Mouse (Mus musculus) cerebellum, postnatal 10 days (tissue): ENCODE results near the gene H2-Eb2.
"Not testable (repeated sequence)": the region's sequence is repeated elsewhere in the genome, so short reads cannot be mapped to it uniquely, and the experiment has no call there.

Source experiments
- DNase-seq, 2 experiments: peaks; one replicate each; pipeline ENCODE4 v3.0.0; 2021; ENCODE audit warnings: mixed read lengths in 2 of 2

The H2-Eb2 gene

DNA sequence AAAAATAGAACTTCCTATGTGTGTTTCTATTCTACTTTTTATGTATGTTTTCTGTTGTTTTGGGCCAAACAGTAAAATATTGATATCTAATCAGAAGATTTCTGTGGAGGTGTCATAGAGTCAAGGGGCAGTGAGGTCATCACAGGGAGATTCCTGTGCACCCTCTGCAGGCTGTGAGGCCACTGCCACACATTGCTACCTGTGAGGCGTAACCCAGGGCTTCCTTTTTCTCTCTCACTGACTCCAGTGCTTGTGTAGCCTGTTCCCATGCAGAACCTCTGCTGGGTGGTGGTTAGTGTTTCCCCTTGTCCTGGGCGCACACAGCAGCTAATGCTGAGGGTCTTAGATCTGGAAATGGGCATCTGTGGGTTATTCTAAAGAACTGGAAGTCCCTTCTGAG, 19.1 kb upstream of the H2-Eb2 start:
- no peak for DNase-seq

DNA sequence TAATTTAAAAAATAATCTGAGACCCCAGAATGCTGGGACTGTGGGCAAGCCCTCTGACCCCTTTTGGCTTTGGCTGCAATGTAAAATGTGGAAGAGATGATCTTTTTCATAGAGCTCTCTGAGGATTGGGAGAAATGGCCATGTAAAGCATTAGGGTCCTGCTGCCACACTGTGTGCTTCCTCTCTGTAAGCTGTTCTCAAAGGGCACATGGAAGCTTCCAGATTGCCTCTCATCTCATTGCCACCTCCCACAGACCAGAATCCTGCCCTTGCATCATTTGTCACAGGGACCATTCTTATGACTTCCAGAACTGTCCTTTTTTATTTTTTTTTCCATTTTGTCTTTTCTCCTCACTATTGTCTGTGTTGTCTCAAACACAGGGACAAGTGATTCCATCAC, 18.2 kb upstream of the H2-Eb2 start:
- DNase-seq = no peak

DNA sequence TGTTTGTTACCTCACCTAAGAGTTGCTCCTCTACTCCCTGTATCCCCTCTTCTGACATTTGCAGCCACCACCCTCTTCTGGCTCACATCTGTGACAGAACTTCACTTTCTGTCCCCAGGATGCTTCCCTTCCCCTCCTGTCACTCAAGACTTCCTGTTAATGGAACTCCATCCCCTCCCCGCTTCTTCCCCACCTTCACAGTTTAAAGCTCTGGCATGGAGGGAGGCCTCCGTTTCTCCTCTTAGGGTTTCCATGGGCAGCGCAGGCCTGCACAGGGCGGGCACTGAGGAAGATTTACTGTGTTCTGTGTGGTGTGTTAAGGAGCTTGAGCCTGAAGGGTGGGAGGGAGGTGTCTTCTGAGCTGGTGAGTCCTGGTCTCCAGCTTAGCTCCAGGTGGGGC, 17.3 kb upstream of the H2-Eb2 start:
- DNase-seq = no peak

DNA sequence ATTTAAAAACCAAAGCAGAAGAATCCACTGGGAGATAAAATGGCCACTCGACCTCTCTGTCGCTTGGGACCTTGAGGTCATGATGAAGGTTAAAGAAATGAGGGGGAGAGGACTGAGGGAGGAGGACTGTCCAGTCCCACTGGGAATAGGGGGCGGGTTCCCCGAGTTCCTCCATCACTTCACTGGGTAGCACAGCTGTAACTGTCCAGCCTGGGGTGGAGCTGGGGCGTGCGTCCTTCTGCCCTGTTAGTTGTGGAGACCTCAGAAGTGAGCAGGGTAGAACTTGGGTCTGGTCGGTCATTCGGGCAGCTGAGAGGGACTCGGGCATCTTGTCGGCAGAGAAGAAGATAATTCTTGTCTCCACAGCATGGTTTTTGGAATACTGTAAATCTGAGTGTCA, 16.2 kb upstream of the H2-Eb2 start:
- DNase-seq = no peak

DNA sequence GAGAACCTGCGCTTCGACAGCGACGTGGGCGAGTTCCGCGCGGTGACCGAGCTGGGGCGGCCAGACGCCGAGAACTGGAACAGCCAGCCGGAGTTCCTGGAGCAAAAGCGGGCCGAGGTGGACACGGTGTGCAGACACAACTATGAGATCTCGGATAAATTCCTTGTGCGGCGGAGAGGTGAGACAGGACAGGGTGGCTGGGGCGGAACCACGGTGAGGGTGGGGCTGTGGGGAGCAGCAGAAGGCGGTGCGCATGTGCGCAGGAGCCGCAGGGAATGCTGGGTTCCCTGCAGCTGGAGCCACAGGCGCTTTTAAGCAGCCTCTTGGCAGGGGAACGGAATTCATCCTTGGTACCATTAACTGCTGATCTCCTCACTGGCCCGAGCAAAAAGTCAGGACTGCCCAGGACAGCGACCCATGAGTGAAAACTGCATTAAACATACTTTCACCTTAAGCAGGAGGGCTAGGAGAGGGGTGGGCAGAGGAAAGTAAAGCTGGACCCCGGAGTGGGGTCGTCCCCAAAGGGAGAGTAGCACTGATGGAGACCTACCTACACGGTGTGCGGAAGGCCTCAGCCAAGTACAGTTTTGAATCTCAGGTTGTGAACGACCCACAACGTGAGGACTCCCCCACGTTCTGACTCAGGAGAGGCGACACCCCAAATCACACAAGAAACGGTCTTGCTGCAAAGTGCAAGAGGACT, 15.6 kb upstream of the H2-Eb2 start:
- DNase-seq = peak; percentile 74 to 82

DNA sequence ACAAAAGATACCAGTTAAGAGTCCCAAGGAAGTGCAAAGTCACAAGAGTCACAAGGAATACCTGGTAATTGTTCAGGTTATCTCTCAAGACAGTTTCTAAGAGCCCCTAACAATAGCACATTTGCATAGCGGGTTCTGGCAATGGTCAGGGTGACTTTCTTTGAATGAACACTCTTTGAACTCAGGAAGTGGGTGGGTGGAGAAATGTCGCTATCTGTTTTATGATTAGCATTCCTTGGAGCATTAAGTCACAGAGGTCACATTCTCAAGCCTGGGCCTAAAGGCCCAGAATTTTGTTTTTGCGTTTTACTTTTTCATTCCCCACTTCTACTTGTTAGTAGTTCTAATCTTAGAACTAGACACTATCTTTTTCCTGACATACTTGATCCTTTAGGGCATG, 14.9 kb upstream of the H2-Eb2 start:
- DNase-seq = not testable (repeated sequence)

DNA sequence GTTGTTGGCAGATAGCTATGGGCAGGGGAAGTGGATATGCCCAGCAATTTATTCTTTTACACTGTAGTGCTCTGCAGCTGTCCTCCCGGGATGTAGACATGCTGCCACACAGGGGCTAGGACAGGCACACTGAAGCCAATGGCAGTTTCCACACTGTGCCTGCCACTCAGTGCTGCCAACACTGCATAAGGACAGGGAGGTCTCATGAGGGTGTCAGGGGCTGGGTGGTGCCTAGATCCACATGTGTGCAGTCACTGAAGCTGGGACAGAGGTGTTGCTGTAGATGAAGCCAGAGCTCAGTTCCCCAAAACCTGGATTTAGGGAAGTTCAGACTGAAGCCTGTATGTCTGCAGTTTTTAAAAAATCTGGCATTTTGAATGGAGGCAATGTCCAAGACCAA, 13.3 kb upstream of the H2-Eb2 start:
- DNase-seq = no peak

DNA sequence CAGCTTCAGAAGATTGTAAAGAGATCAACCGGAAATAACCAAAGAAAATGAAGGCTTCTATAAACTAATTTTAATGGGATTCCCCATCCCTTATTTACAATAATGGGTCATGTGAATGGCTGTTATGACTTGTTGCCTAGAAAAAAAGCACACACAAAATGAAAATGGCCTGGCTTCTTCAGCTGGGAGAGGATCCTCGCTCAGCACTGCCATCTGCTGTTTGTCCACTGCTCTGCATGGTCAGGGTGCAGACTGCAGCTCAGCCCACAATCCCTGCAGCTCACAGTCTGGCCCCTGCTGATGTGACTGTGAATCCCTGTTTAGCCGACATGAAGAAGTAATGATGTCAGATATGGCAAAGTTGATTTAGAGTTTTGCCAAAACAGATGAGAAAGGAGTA, 12.1 kb upstream of the H2-Eb2 start:
- peak; percentile 89 to 91 for DNase-seq

DNA sequence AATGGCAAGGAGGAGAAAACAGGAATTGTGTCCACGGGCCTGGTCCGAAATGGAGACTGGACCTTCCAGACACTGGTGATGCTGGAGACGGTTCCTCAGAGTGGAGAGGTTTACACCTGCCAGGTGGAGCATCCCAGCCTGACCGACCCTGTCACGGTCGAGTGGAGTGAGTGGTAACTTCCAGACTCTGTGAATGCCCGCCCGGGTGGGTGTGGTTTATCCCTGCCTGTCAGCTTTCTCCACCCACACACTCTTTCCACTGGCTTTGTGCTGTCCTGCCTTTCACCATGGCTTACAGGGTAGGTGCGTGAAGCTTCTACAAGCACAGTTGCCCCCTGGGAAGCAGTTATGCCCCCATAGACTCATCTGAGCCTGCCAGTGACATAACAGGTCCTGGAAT, 11.2 kb upstream of the H2-Eb2 start:
- DNase-seq = no peak

DNA sequence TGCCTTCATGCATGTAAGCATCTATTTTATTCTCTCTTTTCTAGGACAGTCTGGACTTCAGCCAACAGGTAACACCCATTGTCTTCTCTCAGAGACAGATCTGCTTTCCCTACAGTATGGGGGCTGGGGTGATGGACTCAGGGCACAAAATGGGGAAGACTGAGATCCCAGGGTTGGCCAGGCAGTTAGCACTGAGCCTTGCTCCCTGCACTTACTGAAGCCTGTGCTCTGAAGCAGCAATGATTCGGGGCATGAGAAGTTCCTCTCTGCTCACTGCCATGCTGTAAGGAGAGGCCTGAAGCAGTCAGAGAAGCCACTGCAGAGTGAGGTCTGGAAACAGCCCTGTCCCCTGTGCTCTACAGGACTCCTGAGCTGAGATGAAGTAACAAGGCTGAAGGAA, 10.0 kb upstream of the H2-Eb2 start:
- no peak for DNase-seq

DNA sequence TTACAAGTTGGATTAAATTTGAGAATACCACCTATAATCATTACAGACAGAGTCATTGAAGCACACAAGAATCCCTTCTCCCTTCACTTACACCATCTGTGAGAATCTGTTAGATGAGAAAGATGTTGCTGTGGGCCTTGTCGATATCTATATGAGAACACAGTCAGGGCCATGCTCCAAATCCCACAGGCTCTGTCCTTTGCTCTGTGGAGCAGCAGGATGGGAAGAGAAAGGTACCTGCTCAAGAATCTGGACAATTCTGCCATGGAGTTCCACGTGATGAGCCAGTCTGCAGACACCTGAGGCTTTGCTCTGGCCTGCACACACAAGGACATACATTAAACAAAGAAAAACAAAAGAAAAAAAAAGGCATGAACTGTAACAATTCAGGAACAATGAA, 8.8 kb upstream of the H2-Eb2 start:
- no peak for DNase-seq

DNA sequence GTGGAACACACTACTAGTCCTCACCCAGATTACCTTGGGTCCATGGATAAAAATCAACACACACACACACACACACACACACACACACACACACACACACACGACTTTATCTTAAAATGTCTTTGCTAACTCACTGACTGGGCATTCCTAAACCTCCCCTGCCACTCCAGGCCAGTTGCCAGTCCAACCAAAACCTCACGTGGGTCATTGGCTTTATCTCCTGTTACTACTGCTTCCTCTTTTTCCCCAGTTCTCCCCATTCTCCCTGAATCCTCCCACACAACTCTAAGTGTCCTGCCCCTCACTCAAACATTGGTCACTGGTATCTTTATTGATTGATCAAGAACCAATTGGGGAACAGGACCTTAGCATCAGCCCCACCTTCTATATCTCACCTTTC, 8.2 kb upstream of the H2-Eb2 start:
- DNase-seq = no peak

DNA sequence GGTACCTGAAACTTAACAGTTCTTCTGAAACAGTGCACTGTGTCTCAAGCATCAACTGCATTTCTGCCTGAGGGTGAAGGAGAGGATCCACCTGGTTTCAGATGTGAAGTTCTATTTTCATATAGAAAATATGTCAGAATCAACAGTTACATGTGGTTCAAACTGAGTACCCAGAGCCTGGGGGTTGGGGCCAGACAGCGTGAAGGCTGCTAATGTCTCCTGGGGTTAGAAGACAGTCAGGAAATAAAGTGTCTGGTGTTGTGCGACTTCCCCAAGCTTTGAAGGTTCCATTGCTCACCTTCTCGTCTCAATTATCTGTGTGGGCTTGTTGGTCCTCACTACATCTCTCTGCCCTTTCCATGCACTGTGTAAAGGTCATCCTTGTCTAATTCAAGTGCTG, 908 bp downstream of the H2-Eb2 start:
- no peak for DNase-seq

DNA sequence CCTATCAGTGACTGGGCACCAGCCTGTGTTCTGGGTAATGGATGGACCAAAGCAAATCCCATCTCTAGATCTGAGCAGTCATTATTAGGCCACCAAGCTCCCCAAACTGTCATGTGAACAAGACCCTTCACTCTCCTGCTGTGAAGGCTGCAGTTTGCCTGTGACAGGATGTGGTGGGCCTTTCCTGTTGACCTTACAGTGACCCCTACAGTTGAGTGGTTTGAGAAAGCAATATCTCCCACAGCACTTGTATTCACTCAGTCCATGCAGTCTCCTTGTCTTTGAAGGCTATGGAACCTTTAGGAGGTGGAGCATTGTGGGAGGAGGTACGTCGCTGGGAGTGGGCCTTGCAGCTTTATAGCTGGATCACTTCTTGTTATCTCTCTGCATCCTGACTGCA, 4.3 kb downstream of the H2-Eb2 start:
- DNase-seq = no peak

DNA sequence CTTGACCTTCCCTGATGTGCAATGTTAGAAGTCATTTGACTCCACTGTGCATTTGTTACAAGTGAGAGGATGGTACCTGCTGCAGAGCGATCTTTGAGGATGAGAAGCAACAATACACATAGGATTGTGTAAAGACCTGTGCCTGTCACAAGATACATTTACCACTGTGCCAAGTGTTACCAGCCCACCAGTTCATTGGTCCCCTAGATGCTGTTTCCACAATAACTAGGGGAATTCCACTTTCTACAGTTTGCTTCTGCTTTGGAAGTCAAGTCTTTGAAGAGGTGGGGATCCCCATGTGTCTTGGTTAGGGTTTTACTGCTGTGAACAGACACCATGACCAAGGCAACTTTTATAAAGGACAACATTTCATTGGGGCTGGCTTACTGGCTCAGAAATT, 5.7 kb downstream of the H2-Eb2 start:
- no peak for DNase-seq

DNA sequence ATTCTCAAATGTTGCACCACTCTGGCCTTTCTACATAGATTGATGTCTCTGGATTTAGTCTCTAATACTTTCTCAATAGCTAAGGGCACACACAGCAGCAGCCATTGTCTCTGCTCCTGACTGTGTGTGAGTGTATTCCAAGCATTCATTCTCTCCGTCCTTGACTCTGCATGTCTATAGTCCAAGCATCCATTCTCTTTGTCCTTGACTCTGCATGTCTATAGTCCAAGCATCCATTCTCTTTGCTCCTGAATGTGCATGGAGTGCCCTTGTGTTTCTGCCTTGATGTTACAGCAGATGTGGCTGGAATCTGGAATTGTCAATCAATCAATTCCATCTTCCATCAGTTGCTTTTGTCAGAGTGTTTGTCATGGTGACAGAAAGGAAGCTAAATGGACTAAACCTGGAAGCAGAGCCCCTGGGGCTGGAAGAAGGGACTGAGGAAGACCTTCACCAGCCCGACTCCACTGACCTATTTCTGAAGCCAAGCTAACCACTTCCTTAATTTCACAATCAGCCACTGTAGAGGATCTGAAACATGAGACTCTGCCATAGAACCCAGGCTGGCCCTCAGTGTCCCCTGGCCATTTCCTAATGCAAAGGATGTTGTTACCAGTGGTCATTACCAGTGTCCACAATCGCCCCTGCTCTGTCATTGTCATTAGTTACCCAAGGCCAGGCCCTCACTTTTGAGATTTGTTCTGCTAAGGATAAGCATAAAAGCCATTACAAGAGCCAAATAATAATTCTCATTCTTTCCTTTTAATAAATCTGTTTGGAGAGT, 15.3 kb downstream of the H2-Eb2 start:
- DNase-seq = no peak

DNA sequence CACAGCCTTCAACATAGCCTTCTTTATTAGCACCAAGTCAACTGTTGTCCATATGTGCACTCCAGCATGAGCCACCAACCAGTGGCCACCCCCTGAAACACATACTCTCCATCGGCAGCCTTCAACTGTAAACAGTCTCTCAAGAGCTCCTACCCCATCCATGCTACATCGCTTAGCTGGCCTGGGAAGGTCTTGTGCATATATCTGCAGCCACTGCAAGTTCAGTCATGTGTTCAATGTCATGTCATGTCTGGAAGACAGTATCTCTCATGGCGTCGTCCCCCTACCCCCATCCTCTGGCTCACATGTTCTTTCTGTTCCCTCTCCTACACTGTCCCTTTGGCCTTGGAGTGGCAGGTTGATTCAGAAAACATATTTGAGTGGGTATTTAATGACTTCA, 19.4 kb downstream of the H2-Eb2 start:
- no peak for DNase-seq

DNA sequence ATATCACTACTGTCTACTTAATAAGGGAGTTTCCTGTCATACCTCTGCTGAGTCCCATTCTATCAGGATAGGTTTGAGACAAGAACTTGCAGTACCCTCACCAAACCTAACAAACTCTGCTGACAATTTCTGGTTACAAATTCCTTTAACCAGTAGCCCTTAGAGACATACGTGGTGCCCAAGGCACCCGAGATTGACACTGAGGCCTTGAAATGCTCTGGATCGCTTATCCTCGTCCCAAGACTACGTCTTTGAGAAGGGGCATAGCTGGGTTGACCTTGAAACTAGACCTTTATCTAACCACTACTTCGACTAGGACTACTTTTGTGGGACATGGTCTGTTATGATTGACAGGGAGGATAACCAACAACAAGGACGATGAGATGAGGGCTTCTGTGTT, 20.0 kb downstream of the H2-Eb2 start:
- no peak for DNase-seq

DNA sequence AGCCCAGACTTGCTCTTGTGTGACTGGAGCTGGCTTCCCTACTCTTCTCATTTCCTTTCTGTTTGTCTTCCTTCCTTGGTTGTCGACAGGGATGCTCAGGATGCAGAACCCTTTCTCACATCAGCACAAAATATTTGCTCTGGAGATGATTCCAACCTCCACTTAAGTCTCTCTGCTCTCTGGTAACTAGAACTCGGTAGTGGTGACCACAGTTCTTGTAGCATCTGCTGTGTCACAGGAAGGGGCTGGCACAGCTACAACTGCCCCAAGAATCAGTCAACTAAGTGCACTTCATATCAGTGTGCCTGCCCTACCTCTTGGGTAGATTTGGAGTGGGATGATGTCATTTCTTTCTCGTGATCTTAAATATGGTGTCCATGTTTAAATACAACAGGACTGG, 20.6 kb downstream of the H2-Eb2 start:
- DNase-seq = no peak

DNA sequence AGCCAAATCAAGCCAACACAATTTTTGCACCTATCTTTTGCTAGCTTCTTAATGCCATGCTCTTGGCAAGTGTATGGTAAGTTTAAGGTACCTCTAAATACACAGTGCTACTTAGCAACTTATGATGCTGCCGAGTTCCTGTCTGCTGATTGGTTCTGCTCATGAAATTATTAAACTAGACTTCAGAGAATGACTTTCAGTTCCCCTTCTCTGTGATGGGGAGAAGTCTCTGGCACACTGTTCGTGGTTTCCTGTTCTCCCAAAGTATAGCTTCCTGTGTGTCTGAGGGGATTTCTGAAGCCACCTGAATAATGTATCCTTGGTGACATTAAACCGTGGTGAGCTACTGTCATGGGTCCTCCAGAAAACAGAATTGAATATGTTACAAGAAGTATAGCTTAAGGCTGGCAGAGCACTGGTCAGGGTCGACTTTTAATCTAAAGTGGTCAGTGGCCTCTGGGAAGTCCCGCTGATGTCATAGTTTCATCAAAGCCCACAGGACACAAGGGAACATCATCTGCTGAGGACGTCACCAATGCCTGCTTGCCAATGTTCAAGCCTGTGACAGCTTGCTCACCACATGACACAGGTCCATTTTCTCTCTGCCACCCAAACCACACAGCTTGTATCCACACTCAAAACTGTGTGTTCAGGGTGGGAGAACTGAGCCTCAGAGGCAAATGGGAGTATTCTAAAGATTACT, 22.3 kb downstream of the H2-Eb2 start:
- peak; percentile 70 to 73 for DNase-seq

DNA sequence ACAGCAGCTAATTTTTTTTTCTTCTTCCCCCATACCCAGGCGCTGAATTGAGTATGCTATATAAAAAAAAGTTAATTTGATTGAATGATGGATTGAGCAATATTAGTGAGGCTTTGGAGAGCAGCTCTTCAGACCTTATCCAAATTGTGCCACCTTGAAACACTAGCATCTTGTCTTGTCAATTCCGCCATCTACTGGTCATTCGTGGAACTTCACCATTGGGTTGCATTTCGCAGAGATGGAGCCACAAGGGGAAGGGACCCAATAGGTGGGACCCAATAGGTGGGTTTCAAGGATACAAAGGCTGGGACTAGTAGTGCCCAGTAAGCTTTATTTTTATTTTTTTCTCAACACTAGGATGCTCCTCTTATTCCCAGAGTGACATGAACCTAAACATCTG, 24.0 kb downstream of the H2-Eb2 start:
- DNase-seq = peak; percentile 89 to 94

DNA sequence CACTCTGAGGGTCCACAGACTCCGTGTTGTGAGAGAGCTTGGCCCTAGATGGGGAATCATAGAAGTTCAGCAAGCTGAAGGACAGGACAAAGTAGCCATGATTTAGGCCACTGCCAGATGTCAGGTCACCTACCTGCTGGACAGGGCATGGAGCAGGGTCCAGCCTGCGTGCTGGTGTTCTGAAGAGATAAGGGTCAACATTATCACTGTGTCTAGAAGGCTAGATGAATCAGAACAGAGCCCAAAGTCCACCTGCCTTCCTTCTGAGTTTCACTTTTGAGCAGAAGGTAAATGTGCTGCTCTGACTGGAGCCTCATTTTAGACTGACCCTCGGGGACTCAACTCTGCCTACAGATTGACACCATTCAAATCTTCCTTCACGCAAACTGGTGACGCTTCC, 29.1 kb downstream of the H2-Eb2 start, which contains the start of gene Btnl2:
Btnl2 (plus strand) TSS at position 284 of the 400 bp plus-strand sequence.
- DNase-seq = no peak

DNA sequence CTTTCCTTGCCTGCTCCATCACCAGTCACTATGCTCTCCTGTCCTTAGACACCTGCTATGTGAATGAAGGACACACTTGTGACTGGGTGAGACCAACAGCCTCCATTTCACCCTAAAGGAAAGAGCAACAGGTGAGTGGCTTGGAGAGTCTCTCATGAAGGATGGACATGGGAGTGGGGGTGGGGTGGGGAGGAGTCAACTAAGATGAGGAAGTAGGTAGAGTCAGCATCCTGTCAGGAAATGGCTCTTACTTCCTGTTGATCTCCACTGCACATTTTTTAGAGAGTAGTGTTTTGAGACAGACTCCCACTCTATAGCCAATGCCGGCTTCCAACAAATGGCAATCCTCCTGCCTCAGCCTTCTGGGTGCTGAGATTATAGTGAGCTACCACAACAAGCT, 29.5 kb downstream of the H2-Eb2 start:
- DNase-seq = no peak

DNA sequence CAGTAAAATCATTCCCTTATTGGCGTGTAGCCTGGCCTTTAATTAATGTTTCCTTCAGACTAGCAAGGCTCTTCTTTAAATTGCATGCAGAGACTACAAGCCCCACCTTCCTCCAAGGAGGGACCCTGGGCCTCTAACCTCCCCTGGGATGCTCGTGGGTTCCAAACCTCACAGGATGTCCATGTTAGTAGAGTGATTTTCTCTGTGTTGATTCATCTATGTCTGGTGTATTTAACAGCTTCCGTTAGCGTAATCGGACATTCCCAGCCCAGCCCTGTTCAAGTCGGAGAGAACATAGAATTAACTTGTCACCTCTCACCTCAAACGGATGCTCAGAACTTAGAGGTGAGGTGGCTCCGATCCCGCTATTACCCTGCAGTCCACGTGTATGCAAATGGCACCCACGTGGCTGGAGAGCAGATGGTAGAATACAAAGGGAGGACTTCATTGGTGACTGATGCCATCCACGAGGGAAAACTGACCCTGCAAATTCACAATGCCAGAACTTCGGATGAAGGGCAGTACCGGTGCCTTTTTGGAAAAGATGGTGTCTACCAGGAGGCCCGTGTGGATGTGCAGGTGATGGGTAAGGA, 37.6 kb downstream of the H2-Eb2 start:
- DNase-seq = no peak
